Mouse (Mus musculus): ENCODE data around the gene Tom1.

The Tom1 gene

GRCm38 (mm10) chr8:75039754-75040153 lies 6.2 kb downstream of the Tom1 start:
- no peak for DNase-seq (ENCODE audit: inconsistent age in 2 of 2, low spot score in 1 of 2)

DNA sequence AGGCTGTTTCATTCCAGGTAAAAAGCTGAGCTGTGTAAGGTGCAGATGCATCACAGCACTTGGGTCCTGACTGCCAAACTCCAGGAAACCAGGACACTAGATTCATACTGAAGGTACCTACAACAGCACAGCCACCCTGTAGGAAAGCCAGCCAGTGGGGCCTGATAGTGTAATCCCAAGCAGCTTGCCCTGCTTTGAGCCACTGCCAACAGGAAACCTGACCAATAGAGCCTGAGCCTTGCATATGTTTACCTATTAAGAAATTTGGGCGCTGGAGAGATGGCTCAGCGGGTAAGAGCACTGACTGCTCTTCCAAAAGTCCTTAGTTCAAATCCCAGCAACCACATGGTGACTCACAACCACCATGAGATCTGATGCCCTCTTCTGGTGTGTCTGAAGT lies 8.7 kb downstream of the Tom1 start:
- DNase-seq (ENCODE audit: inconsistent age in 2 of 2, low spot score in 1 of 2), result no peak

GRCm38 (mm10) chr8:75042974-75043373 lies 9.5 kb downstream of the Tom1 start:
- DNase-seq (ENCODE audit: inconsistent age in 2 of 2, low spot score in 1 of 2), result no peak

GRCm38 (mm10) chr8:75046303-75046702 lies 12.8 kb downstream of the Tom1 start:
- DNase-seq (ENCODE audit: inconsistent age in 2 of 2, low spot score in 1 of 2), result no peak

- DNase-seq (ENCODE audit: inconsistent age in 2 of 2, low spot score in 1 of 2), result peak; percentile 39 to 64
Measured at GRCm38 (mm10) chr8:75047784-75048183, 14.3 kb downstream of the Tom1 start.

- DNase-seq (ENCODE audit: inconsistent age in 2 of 2, low spot score in 1 of 2), result no peak
Measured at GRCm38 (mm10) chr8:75053342-75053741, 19.8 kb downstream of the Tom1 start.

GRCm38 (mm10) chr8:75055673-75056072 lies 22.2 kb downstream of the Tom1 start:
- no peak for DNase-seq (ENCODE audit: inconsistent age in 2 of 2, low spot score in 1 of 2)

- DNase-seq (ENCODE audit: inconsistent age in 2 of 2, low spot score in 1 of 2), result no peak
Measured at GRCm38 (mm10) chr8:75060022-75060421, 26.5 kb downstream of the Tom1 start.

- no peak for DNase-seq (ENCODE audit: inconsistent age in 2 of 2, low spot score in 1 of 2)
Measured at GRCm38 (mm10) chr8:75060815-75061214, 27.3 kb downstream of the Tom1 start.

- peak; percentile 31 to 74 for DNase-seq (ENCODE audit: inconsistent age in 2 of 2, low spot score in 1 of 2)
Measured at GRCm38 (mm10) chr8:75063290-75063689, 29.8 kb downstream of the Tom1 start.

GRCm38 (mm10) chr8:75064790-75065189 lies 31.3 kb downstream of the Tom1 start:
- DNase-seq (ENCODE audit: inconsistent age in 2 of 2, low spot score in 1 of 2), result no peak

DNA sequence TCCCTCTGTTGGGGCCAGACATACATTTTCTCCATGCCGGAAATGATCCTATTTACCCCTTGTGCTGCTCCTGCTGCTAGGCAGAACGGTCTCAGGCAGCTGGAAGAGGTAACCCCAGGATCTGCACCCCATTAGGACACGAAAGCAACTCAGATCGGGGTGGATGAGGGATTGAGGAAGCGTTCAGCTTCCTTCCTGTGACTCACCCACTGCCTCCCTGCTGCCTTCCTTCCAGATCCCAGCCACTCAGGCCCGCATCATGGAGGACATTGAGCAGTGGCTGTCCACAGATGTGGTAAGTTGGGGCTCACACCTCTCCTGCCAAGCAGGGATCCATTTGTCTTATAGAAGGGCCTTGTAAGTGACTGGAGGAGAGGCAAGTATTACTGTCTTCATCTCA lies 33.8 kb downstream of the Tom1 start:
- DNase-seq (ENCODE audit: inconsistent age in 2 of 2, low spot score in 1 of 2), result no peak

DNA sequence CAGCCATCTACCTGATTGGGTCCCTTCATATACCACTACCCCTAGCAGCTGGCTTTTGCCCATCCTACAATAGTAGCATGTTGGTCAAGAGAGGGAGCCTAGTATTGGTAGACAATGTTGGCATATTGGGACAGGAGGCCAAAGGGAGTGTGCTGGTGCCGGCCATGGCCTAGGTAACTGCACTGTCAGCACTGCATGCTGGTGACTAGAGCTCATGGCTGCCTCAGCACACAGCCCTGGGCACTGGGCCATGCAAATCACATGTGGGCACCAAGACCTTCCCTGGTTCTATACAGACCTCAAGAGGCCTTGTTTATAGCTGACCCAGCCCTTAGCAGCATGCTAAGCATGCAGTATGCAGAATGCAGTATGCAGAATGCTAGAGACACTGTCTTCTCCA lies 36.8 kb downstream of the Tom1 start:
- DNase-seq (ENCODE audit: inconsistent age in 2 of 2, low spot score in 1 of 2), result no peak

GRCm38 (mm10) chr8:75071627-75072346 lies 38.3 kb downstream of the Tom1 start:
- peak; percentile 79 to 94 for DNase-seq (ENCODE audit: inconsistent age in 2 of 2, low spot score in 1 of 2)

DNA sequence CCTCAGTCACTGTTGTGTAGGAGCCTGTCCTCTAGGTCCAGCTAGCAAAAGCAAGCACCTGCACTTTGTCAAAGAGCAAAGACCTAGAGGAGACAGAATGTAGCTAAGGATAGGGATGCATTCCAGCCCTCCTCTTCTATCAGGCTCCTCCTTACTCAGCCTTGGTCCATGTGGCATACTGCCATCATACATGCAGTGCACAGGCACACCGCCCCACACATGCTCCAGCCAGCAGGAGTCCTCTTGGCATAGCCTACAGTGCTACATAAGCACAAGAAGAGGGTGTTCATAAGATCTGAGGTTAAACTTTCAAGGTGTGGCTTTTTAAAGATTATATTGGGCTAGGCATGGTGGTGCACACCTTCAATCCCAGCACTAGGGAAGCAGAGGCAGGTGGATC lies 41.4 kb downstream of the Tom1 start:
- no peak for DNase-seq (ENCODE audit: inconsistent age in 2 of 2, low spot score in 1 of 2)

- DNase-seq (ENCODE audit: inconsistent age in 2 of 2, low spot score in 1 of 2), result no peak
Measured at GRCm38 (mm10) chr8:75078215-75078614, 44.7 kb downstream of the Tom1 start.

- peak; percentile 67 to 70 for DNase-seq (ENCODE audit: inconsistent age in 2 of 2, low spot score in 1 of 2)
Measured at GRCm38 (mm10) chr8:75078851-75079250, 45.3 kb downstream of the Tom1 start.

DNA sequence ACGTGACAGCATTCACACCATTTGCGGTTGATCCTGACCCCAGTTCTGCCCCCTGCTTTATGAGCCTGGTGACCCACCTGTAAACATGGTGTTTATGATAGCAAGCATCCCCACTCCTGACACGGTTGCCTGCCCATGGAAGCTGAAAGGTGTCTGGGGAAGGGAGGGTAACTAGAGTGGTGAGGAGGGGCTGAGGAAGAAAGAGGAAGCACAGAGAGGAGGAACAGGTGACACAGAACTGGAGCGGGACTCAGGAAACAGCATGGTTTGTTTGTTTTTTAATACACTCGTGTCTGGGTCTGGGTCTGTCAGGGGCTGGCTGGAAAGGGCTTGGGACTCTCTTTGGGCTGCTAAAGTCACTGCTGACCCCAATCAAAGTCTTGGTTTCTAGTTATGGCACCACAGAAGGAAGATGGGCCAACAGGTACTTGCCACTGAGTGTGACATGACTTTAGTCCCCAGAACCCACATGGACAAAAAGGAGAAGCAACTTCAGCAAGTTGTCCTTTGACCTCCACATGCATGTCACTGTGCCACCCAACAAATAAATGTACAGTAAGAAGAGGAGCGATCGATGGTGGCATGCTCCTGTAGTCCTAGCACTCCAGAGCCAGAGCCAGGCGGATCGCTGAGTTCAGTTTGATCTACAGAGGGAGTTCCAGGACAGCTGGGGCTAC lies 48.0 kb downstream of the Tom1 start:
- no peak for DNase-seq (ENCODE audit: inconsistent age in 2 of 2, low spot score in 1 of 2)

DNA sequence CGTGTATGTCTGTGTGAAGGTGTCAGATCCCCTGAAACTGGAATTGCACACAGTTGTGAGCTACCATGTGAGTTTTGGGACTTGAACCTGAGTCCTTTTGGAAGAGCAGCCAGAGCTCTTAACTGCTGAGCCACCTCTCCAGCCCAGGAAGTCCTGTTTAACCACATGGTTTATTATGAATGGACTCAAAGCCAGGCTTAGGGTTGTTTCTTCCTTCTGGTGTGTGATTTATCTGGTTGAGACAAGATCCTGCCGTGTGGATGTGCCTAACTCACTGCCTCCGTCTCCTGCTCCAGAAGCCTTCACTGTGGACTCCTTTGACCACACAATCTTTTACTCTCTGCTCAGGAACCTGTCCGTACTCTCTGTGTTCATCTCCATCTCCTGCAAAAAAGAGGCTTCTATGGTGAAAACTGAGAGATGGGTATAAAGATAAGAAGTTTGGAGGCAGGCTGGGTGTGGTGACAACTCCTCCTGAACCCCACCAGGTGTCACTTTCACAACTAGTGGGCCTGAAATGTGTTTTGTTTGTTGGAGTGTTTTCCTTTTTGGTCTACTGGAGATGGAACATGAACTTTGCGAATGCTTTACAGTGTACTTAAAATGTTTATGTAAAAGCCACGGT lies 48.8 kb downstream of the Tom1 start:
- DNase-seq (ENCODE audit: inconsistent age in 2 of 2, low spot score in 1 of 2), result no peak

DNA sequence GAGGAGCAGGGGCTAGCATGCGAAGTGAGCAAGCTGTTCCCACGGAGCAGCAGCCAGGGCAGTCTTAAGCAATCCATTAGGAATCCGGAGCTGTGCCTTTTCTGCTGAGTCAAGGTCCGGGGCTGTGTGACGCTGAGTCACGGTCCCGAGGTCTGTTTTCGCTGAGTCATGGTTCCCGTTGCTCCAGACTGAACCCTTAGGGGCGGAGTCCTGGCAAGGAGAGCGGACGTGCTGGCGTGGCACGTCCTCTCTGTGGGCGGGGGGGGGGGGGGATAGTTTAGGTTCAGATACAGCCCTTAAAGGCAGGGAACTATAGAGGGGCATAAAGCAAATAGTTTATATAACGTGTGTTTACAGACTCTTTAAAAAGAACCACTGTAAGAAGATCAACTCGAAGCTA lies 50.3 kb downstream of the Tom1 start:
- peak; percentile 97 to 98 for DNase-seq (ENCODE audit: inconsistent age in 2 of 2, low spot score in 1 of 2)

DNA sequence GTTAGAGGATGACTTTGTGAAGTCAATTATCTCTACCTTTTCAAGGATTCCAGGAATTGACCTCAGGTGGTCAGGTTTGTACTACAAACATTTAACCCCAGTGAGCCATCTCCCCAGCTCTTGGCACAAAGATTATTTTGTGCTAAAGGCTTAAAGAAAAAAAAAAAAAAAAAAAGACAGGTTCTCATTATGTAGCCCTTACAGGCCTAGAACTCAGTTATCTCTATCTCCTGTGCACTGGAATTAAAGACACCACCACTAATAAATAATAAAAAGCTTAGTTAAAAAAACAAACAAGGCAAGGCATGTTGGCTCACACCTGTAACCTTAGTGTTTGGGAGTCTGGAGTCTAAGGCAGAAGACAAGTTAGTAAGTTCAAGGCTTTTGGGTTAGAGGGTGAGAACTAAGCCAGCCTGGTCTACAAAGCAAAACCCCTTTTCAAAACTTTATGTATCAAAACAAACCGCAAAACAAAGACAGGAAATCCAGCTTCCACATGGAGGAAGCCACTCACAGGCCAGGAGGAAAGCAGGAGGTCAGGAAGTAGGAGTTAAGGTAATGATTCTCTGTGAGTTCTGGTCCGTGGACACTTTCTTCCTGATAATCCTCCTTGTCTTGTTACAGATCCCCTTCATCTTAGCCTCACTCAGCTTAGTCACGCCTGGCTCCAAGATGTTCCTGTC lies 51.0 kb downstream of the Tom1 start:
- DNase-seq (ENCODE audit: inconsistent age in 2 of 2, low spot score in 1 of 2), result peak in 1 of 2 experiments; percentile 41

GRCm38 (mm10) chr8:75086002-75086401 lies 52.5 kb downstream of the Tom1 start:
- DNase-seq (ENCODE audit: inconsistent age in 2 of 2, low spot score in 1 of 2), result peak in 1 of 2 experiments; percentile 49

Data from adrenal gland, adult (tissue).